Mouse (Mus musculus) heart, adult 2 months (tissue): Measurements from ENCODE around the gene Ddx21.

Source experiments
- CTCF ChIP-seq: fragments of 200-600 bp; IDR thresholded peaks from 2 replicates; pipeline ENCODE4 v1.8.1; 2022; ENCODE audit warnings: antibody characterized with exemption, mild to moderate bottlenecking, moderate library complexity
- EP300 ChIP-seq: fragments of 200-500 bp; IDR thresholded peaks from 2 replicates; pipeline ENCODE4 v1.6.1; 2011; ENCODE audit warnings: low read depth, low read length, control low read depth; ENCODE audit not compliant: insufficient read depth
- POLR2A ChIP-seq: fragments of 200-500 bp; IDR thresholded peaks from 2 replicates; pipeline ENCODE4 v1.6.1; 2011; ENCODE audit warnings: mild to moderate bottlenecking, low read depth, low read length, control low read depth; ENCODE audit not compliant: insufficient read depth

DNA sequence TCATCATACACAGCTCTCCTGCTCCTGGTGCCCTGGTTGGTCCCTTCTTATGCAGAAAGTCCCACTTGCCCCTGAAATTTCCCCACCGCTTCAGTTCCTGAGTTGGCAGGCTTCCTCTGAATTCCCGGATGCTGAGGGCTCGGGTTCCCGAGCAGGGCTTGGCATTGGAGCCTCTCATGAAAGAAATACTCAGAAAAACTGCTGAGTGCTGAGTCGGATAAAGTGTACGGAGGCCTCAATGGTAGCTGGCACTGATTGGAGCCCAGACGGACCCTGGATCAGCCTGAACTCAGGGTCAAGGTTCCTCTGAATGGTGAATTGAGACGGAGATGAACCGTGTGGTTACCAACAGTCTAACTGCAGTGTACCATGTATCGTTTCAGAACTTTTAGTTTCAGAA is 55.6 kb downstream of the Ddx21 start:
- TF ChIP-seq EP300 (no peak), CTCF (no peak), POLR2A (no peak)
